10 mouse cellular contexts compared by ENCODE assay signal in genomic region chr2:69631449-69631848, GRCm38 (mm10). TPM values are rescaled to one million over a fixed set of nuclear protein-coding genes. Genes with fewer than 3 reads are reported as not detected.
DNase-seq lines count a peak whose midpoint lies in the region; ATAC-seq lines count a peak whose summit lies in the region.
"Had no signal": no experiment of that assay in that cellular context is flagged by ENCODE, and none has a peak within 500 bp of the region (broad histone marks: within the 10 kb centered on the region; RNA-seq: fewer than 3 reads in every experiment).

No protein-coding gene starts in this region.

- H3K4me2 ChIP-seq in kidney, embryonic 14.5 days (replicated peaks; ENCODE audit: low read depth, low read length) = no peak overlapping the region
- H3K4me2 ChIP-seq: midbrain, embryonic 12.5 days had no signal

- WGBS in kidney, embryonic 14.5 days = 93% methylated on average over 2 of the region's 2 CpGs

- peak; percentile 14 to 20 for DNase-seq in adrenal gland, postnatal 36 days
- no peak for DNase-seq in adrenal gland, adult 8-10 months
- DNase-seq in kidney, postnatal 10 days = peak; percentile 34
- no peak for DNase-seq in frontal cortex, adult 2 months (ENCODE audit: extremely low spot score in 1 of 2, low spot score in 1 of 2)
- no peak for DNase-seq in left cerebral cortex, postnatal 14 days (ENCODE audit: low spot score in 2 of 2)

- ATAC-seq in kidney, embryonic 14.5 days (ENCODE audit: low FRiP score, low TSS enrichment) = no peak
- ATAC-seq in CD4-positive, CD25-positive, alpha-beta regulatory T cell, adult 4 months = peak; percentile 25
- peak; percentile 38; the same call in 1 of the 2 replicates for ATAC-seq in megakaryocyte progenitor cell, adult 5-6 weeks (replicated peaks; ENCODE audit: poor library complexity)

- no peak overlapping the region for H3K9ac ChIP-seq in kidney, embryonic 14.5 days (ENCODE audit: low read depth, low read length)
- H3K9ac ChIP-seq: midbrain, embryonic 12.5 days had no signal

- no peak overlapping the region for H3K27ac ChIP-seq in kidney, embryonic 14.5 days (ENCODE audit: low read depth, low read length)
- H3K27ac ChIP-seq: midbrain, embryonic 12.5 days had no signal

- no peaks in the 10 kb centered on the region for H3K36me3 ChIP-seq in kidney, embryonic 14.5 days (ENCODE audit: control insufficient read depth, insufficient read depth, low read length)
- H3K36me3 ChIP-seq: midbrain, embryonic 12.5 days had no signal

- H3K4me1 ChIP-seq in kidney, embryonic 14.5 days (ENCODE audit: control insufficient read depth, insufficient read depth, low read length) = 0 out of 2 replicates have a peak, but pooled peaks cover 3% of the 10 kb centered on the region
- H3K4me1 ChIP-seq: midbrain, embryonic 12.5 days had no signal

- no peaks in the 10 kb centered on the region for H3K27me3 ChIP-seq in kidney, embryonic 14.5 days (ENCODE audit: control insufficient read depth, insufficient read depth, low read length)

- intact Hi-C loops in left cerebral cortex, postnatal 14 days (cut with DNase I) = loop anchor here (10.0 kb wide), 1 partner anchor 923 kb away; the partner anchor contains the start of gene Gad1

- H3K9me3 ChIP-seq in kidney, embryonic 14.5 days (ENCODE audit: control insufficient read depth, low read length) = no peaks in the 10 kb centered on the region
- H3K9me3 ChIP-seq: midbrain, embryonic 12.5 days had no signal

- H3K4me3 ChIP-seq in kidney, embryonic 14.5 days (ENCODE audit: low read length) = no peak overlapping the region
- H3K4me3 ChIP-seq: erythroblast, embryonic 14.5 days; midbrain, embryonic 12.5 days had no signal

RNA-seq across cellular contexts. Expression of gene Bbs5, which starts 15.5 kb away (rescaled TPM):
- total RNA-seq in adrenal gland, postnatal 36 days (2021) = 10 to 100 TPM in 1 of 2 experiments, 1 to 10 TPM in 1; 8.7 to 10.0 TPM
- 10 to 100 TPM in 2 of 4 experiments, 1 to 10 TPM in 2; 9.8 to 14.6 (median 10.2) TPM for total RNA-seq in adrenal gland, adult 8-10 months (2022)
- 19.7 and 24.1 TPM in 2 replicates for polyA plus RNA-seq in kidney, embryonic 14.5 days (2014; fragmentation: Nextera tagmentation; extraction: Ambion mirVana)
- 1 to 10 TPM in 1 of 2 experiments, under 1 TPM in 1; 0.91 to 2.3 TPM for polyA plus RNA-seq in CD4-positive, CD25-positive, alpha-beta regulatory T cell, adult 4 months (2017; shearing (Covaris generic))
- 6.8 and 8.9 TPM in 2 replicates for total RNA-seq in megakaryocyte progenitor cell, adult 5-6 weeks (2015)
- 4.6 and 5.2 TPM in 2 replicates for total RNA-seq in megakaryocyte progenitor cell, adult 5-6 weeks (2017)
- polyA plus RNA-seq in frontal cortex, adult 2 months (2012; rRNA removed) = 32.7 and 38.5 TPM in 2 replicates
- 10 to 100 TPM; 25.9 to 29.4 TPM for total RNA-seq in left cerebral cortex, postnatal 14 days (2021)
- polyA plus RNA-seq: erythroblast, embryonic 14.5 days had no signal

RNA-seq across cellular contexts. Expression of gene Klhl41, which starts 38.5 kb away (rescaled TPM):
- under 1 TPM; 0.23 to 0.36 TPM for total RNA-seq in adrenal gland, postnatal 36 days (2021)
- total RNA-seq in adrenal gland, adult 8-10 months (2022) = under 1 TPM; 0.21 to 0.59 (median 0.54) TPM
- 0.32 and 0.39 TPM in 2 replicates for polyA plus RNA-seq in kidney, embryonic 14.5 days (2014; fragmentation: Nextera tagmentation; extraction: Ambion mirVana)
- polyA plus RNA-seq in CD4-positive, CD25-positive, alpha-beta regulatory T cell, adult 4 months (2017; shearing (Covaris generic)) = under 1 TPM in 1 of 2 experiments, not detected in 1; 0.12 TPM
- total RNA-seq in megakaryocyte progenitor cell, adult 5-6 weeks (2015) = not detected in 2 replicates
- total RNA-seq in megakaryocyte progenitor cell, adult 5-6 weeks (2017) = 0.07 TPM in 1 of 2 replicates, not detected in the other
- polyA plus RNA-seq in frontal cortex, adult 2 months (2012; rRNA removed) = 0.34 and 0.42 TPM in 2 replicates
- total RNA-seq in left cerebral cortex, postnatal 14 days (2021) = 1 to 10 TPM; 1.6 to 1.9 TPM
- polyA plus RNA-seq: erythroblast, embryonic 14.5 days had no signal

RNA-seq across cellular contexts. Expression of gene Lrp2, which starts 45.6 kb away (rescaled TPM):
- total RNA-seq in adrenal gland, postnatal 36 days (2021) = under 1 TPM; 0.43 to 0.53 TPM
- total RNA-seq in adrenal gland, adult 8-10 months (2022) = under 1 TPM; 0.15 to 0.42 (median 0.24) TPM
- 5.6 and 13.8 TPM in 2 replicates for polyA plus RNA-seq in kidney, embryonic 14.5 days (2014; fragmentation: Nextera tagmentation; extraction: Ambion mirVana)
- polyA plus RNA-seq in CD4-positive, CD25-positive, alpha-beta regulatory T cell, adult 4 months (2017; shearing (Covaris generic)) = under 1 TPM in 1 of 2 experiments, not detected in 1; 0.01 TPM
- not detected in 2 replicates for total RNA-seq in megakaryocyte progenitor cell, adult 5-6 weeks (2015)
- total RNA-seq in megakaryocyte progenitor cell, adult 5-6 weeks (2017) = under 0.01 TPM in 1 of 2 replicates, not detected in the other
- polyA plus RNA-seq in frontal cortex, adult 2 months (2012; rRNA removed) = 0.06 and 0.11 TPM in 2 replicates
- under 1 TPM; 0.09 to 0.17 TPM for total RNA-seq in left cerebral cortex, postnatal 14 days (2021)
- polyA plus RNA-seq: erythroblast, embryonic 14.5 days had no signal

Comparison
In these comparisons a context has a peak if more than half of its experiments do, and no peak if none do; other contexts are left out.
1. DNase-seq: peak in adrenal gland, postnatal 36 days (2 of 2) and kidney, postnatal 10 days (single experiment); none in adrenal gland, adult 8-10 months (single experiment), frontal cortex, adult 2 months (0 of 2) and left cerebral cortex, postnatal 14 days (0 of 2).